Mouse (Mus musculus): ENCODE measurements around the gene Tpd52l1.

GRCm38 (mm10) chr10:31417956-31418355, 27.8 kb downstream of the Tpd52l1 start:
- TF ChIP-seq CTCF (IDR thresholded peaks at IDR 0.05; ENCODE audit: extremely low read depth, insufficient read length, insufficient replicate concordance, low read depth, low read length), result no peak
- TF ChIP-seq POLR2A (IDR thresholded peaks at IDR 0.05; ENCODE audit: low read depth, low read length), result no peak
